Mouse (Mus musculus) adrenal gland, postnatal 0 days (tissue): Measurements from ENCODE around the gene Cr1l. TPM values are rescaled to one million over a fixed set of nuclear protein-coding genes. Genes with fewer than 3 reads are reported as not detected.

Experiments
- polyA plus RNA-seq: library from polyadenylated mRNA; unstranded; fragments of >200 nt; fragmentation: Nextera tagmentation; extraction: Ambion mirVana; gene quantifications from 2 replicates; pipeline ENCODE4 v1.2.1, GENCODE M21; 2015

The Cr1l gene
- 80.3 and 106 TPM in 2 replicates for polyA plus RNA-seq

GRCm38 (mm10) chr1:195130953-195131674 lies at the start of gene Cr1l:
Cr1l (minus strand) TSS chr1:195131586.

GRCm38 (mm10) chr1:195175980-195176931 lies 44.9 kb upstream of the Cr1l start, which contains the start of gene Cr2:
Cr2 (minus strand) TSS chr1:195176716.

GRCm38 (mm10) chr1:195092220-195092720 lies 39.1 kb downstream of the Cr1l start, which contains the start of gene Cd46:
Cd46 (minus strand) TSS chr1:195092249.

Other genes starting within 250 kb of the Cr1l start
- gene Cd34, start 192.8 kb downstream of the Cr1l start, polyA plus RNA-seq = 94.4 and 98.7 TPM in 2 replicates
- gene Cd46, start 39.3 kb downstream of the Cr1l start, polyA plus RNA-seq = 0.46 and 1.1 TPM in 2 replicates
- 0.09 and 0.18 TPM in 2 replicates for gene Cr2, start 45.1 kb upstream of the Cr1l start, polyA plus RNA-seq